Mouse (Mus musculus): Measurements from ENCODE around the gene Prim1.
"Not testable (repeated sequence)": the region's sequence is repeated elsewhere in the genome, so short reads cannot be mapped to it uniquely, and the experiment has no call there.

Gene Prim1

GRCm38 (mm10) chr10:128039167-128039566, 24.2 kb downstream of the Prim1 start:
- DNase-seq, result no peak

- DNase-seq, result no peak
Observed at GRCm38 (mm10) chr10:128039858-128040257, 24.9 kb downstream of the Prim1 start.

- no peak for DNase-seq
Observed at GRCm38 (mm10) chr10:128040293-128040692, 25.3 kb downstream of the Prim1 start.

- DNase-seq, result no peak
Observed at GRCm38 (mm10) chr10:128041636-128042035, 26.7 kb downstream of the Prim1 start.

GRCm38 (mm10) chr10:128042466-128042865, 27.5 kb downstream of the Prim1 start:
- no peak for DNase-seq

- no peak for DNase-seq
Observed at GRCm38 (mm10) chr10:128043041-128043835, 28.3 kb downstream of the Prim1 start.

GRCm38 (mm10) chr10:128048157-128048556, 33.2 kb downstream of the Prim1 start:
- no peak for DNase-seq

- no peak for DNase-seq
Observed at GRCm38 (mm10) chr10:128049741-128050140, 34.8 kb downstream of the Prim1 start.

GRCm38 (mm10) chr10:128050355-128050754, 35.4 kb downstream of the Prim1 start:
- no peak for DNase-seq

GRCm38 (mm10) chr10:128051589-128051988, 36.6 kb downstream of the Prim1 start:
- no peak for DNase-seq

GRCm38 (mm10) chr10:128052136-128052535, 37.2 kb downstream of the Prim1 start:
- DNase-seq, result not testable (repeated sequence)

- no peak for DNase-seq
Observed at GRCm38 (mm10) chr10:128053001-128053400, 38.0 kb downstream of the Prim1 start.

- DNase-seq, result no peak
Observed at GRCm38 (mm10) chr10:128058184-128058583, 43.2 kb downstream of the Prim1 start.

GRCm38 (mm10) chr10:128058601-128059151, 43.7 kb downstream of the Prim1 start, which contains the start of gene Ptges3:
Ptges3 (plus strand) TSS chr10:128058954.
- peak; percentile 100 for DNase-seq

- DNase-seq, result peak in 1 of 2 experiments; percentile 60
Observed at GRCm38 (mm10) chr10:128059207-128059981, 44.4 kb downstream of the Prim1 start.

- no peak for DNase-seq
Observed at GRCm38 (mm10) chr10:128061109-128061508, 46.1 kb downstream of the Prim1 start.

- no peak for DNase-seq
Observed at GRCm38 (mm10) chr10:128062221-128062989, 47.4 kb downstream of the Prim1 start.

GRCm38 (mm10) chr10:128066072-128066471, 51.1 kb downstream of the Prim1 start:
- DNase-seq, result no peak

GRCm38 (mm10) chr10:128069201-128069600, 54.2 kb downstream of the Prim1 start:
- DNase-seq, result no peak

GRCm38 (mm10) chr10:128070432-128070831, 55.5 kb downstream of the Prim1 start:
- DNase-seq, result not testable (repeated sequence)

- not testable (repeated sequence) for DNase-seq
Observed at GRCm38 (mm10) chr10:128078269-128078668, 63.3 kb downstream of the Prim1 start.
